Mouse (Mus musculus) limb, embryonic 14.5 days (tissue): ENCODE data around the gene Birc6. TPM values are rescaled to one million over a fixed set of nuclear protein-coding genes. Genes with fewer than 3 reads are reported as not detected.

ENCODE experiments used
- ATAC-seq: fragments of 200-750 bp; cut with Nextera tagmentation; 2 replicates; pipeline ENCODE4 v1.8.0; 2017; ENCODE audit warnings: low read depth, moderate number of reproducible peaks, moderate TSS enrichment; ENCODE audit not compliant: low FRiP score
- DNase-seq: peaks from one replicate; pipeline ENCODE4 v3.0.0-alpha.2; 2015; ENCODE audit warnings: low spot score
- H3K27ac ChIP-seq: fragments of 300-500 bp; sonication (generic); replicated peaks from 2 replicates; pipeline ENCODE4 v1.5.1; 2014; ENCODE audit warnings: low read depth, mild to moderate bottlenecking, low read length, moderate library complexity, mixed read lengths
- H3K27me3 ChIP-seq: fragments of 300-500 bp; sonication (generic); 2 replicates; pipeline ENCODE4 v1.6.1; 2014; ENCODE audit warnings: low read length, mixed read lengths; ENCODE audit not compliant: control insufficient read depth, insufficient read depth
- H3K36me3 ChIP-seq: fragments of 300-500 bp; sonication (generic); 2 replicates; pipeline ENCODE4 v1.6.1; 2014; ENCODE audit warnings: mild to moderate bottlenecking, low read length, moderate library complexity, mixed read lengths; ENCODE audit not compliant: control insufficient read depth, insufficient read depth
- H3K4me1 ChIP-seq: fragments of 300-500 bp; sonication (generic); 2 replicates; pipeline ENCODE4 v1.6.1; 2014; ENCODE audit warnings: antibody characterized with exemption, low read length, mixed read lengths; ENCODE audit not compliant: control insufficient read depth, insufficient read depth
- H3K4me2 ChIP-seq: fragments of 300-500 bp; sonication (generic); replicated peaks from 2 replicates; pipeline ENCODE4 v1.6.1; 2014; ENCODE audit warnings: low read depth, mild to moderate bottlenecking, low read length, moderate library complexity; ENCODE audit not compliant: severe bottlenecking
- H3K4me3 ChIP-seq: fragments of 300-500 bp; sonication (generic); replicated peaks from 2 replicates; pipeline ENCODE4 v1.5.1; 2014; ENCODE audit warnings: low read length
- H3K9ac ChIP-seq: fragments of 300-500 bp; sonication (generic); 2 replicates; pipeline ENCODE4 v1.6.1; 2014; ENCODE audit warnings: mild to moderate bottlenecking, low read depth, low read length, moderate library complexity; ENCODE audit not compliant: severe bottlenecking
- H3K9me3 ChIP-seq: fragments of 300-500 bp; sonication (generic); 2 replicates; pipeline ENCODE4 v1.6.1; 2016; ENCODE audit warnings: low read length; ENCODE audit not compliant: control insufficient read depth
- POLR2A ChIP-seq: fragments of 200-500 bp; IDR thresholded peaks from 2 replicates; pipeline ENCODE4 v1.8.0; 2012; ENCODE audit warnings: inconsistent platforms, mild to moderate bottlenecking, moderate library complexity, borderline replicate concordance; ENCODE audit not compliant: insufficient read depth, insufficient read length; ENCODE audit errors: extremely low read depth
- WGBS: fragments of 180-500 bp; shearing (Covaris S2); extraction: QIAGEN DNeasy Blood & Tissue Kit; methylation state at CpG from one replicate; pipeline ENCODE4 v1.1.7; 2014; 5-methylcytosine and 5-hydroxymethylcytosine counted together
- polyA plus RNA-seq, 2 experiments: library from polyadenylated mRNA; depleted of rRNA in 1 of 2; stranded (reverse) in 1 of 2; unstranded in 1 of 2; fragments of >200 nt; fragmentation: Nextera tagmentation in 1 of 2; extraction: Ambion mirVana in 1 of 2; gene quantifications; 2 replicates each; pipeline versions ENCODE4 v1.2.1 to v1.2.3; 2012 to 2014

Gene Birc6
- polyA plus RNA-seq, 2 experiments: 87.3 to 96.5 TPM

DNA sequence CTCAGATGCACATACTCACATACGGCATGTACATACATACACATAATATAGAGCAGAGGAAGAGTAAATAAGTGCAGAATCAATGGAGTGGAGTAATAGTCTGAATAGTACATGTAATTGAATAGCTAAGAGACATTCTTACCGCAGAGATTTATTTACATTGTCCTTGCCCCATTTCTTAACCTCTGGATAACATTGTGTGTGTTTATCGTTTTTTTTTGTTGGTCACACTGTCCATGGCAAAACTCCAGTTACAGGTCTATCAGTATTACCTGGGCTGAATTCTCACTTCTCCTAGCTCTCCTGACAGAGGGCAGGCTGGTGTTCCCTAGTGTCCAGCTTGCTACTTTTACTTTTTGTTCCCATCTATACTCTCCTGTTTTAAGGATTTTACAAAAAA lies 58.7 kb downstream of the Birc6 start:
- WGBS: 97% methylated on average over 3 of the region's 3 CpGs
- H3K27me3 ChIP-seq: no peaks in the 10 kb centered on the region
- H3K36me3 ChIP-seq: peaks cover 33% of the 10 kb centered on the region
- no peak for DNase-seq
- H3K4me3 ChIP-seq: no peak overlapping the region
- no peak overlapping the region for H3K27ac ChIP-seq
- no peak for ATAC-seq
- no peak for TF ChIP-seq POLR2A
- H3K4me1 ChIP-seq: no peaks in the 10 kb centered on the region
- no peak overlapping the region for H3K4me2 ChIP-seq
- H3K9me3 ChIP-seq: no peaks in the 10 kb centered on the region
- no peak overlapping the region for H3K9ac ChIP-seq

DNA sequence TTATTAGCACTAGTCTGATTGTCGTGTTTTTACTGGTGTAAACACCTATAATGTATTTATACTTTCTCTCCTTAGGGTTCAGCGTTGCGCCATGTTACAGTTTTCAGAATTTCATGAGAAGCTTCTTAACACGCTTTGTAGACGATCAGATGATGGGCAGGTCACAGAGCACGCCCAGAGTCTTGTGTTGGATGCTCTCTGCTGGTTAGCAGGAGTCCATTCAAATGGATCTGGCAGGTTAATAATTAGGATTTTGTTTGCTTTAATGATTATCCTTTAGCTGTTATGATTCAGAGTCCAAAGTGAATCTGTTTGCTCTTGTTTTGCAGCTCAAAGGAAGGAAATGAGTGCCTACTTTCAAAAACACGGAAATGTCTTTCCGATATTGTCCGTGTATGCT lies 70.8 kb downstream of the Birc6 start:
- H3K36me3 ChIP-seq: peaks cover 74% of the 10 kb centered on the region
- H3K9me3 ChIP-seq: no peaks in the 10 kb centered on the region
- H3K9ac ChIP-seq: no peak overlapping the region
- H3K4me1 ChIP-seq: no peaks in the 10 kb centered on the region
- no peaks in the 10 kb centered on the region for H3K27me3 ChIP-seq
- no peak overlapping the region for H3K4me3 ChIP-seq
- no peak for DNase-seq
- ATAC-seq: no peak
- H3K4me2 ChIP-seq: no peak overlapping the region
- H3K27ac ChIP-seq: no peak overlapping the region
- 93% methylated on average over 9 of the region's 9 CpGs for WGBS
- TF ChIP-seq POLR2A: no peak

DNA sequence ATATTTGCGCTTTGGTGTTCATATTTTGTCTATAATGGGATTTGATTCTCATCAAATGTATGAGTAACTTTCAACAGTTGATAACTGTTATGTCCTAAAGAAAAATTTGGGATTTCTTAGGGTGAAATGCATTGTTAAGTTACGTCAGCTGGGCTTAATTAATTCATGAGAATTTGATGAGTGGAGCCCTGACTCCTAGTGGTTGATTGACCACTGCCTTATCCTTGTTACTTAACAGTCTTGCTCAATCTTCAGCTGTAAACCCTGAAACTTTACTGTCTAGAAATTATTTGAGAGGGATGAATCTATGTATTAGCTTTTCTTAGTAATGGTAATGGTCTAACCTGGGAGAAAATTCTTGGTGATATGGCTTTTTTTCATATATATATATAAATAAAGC lies 71.3 kb downstream of the Birc6 start:
- Histone ChIP-seq H3K9me3 (no peaks in the 10 kb centered on the region), H3K27ac (no peak overlapping the region), H3K4me2 (no peak overlapping the region), H3K4me1 (no peaks in the 10 kb centered on the region), H3K36me3 (peaks cover 74% of the 10 kb centered on the region), H3K9ac (no peak overlapping the region), H3K4me3 (no peak overlapping the region), H3K27me3 (no peaks in the 10 kb centered on the region)
- DNase-seq (no peak), ATAC-seq (no peak)
- 94% methylated on average over 2 of the region's 2 CpGs for WGBS
- TF ChIP-seq POLR2A: no peak

DNA sequence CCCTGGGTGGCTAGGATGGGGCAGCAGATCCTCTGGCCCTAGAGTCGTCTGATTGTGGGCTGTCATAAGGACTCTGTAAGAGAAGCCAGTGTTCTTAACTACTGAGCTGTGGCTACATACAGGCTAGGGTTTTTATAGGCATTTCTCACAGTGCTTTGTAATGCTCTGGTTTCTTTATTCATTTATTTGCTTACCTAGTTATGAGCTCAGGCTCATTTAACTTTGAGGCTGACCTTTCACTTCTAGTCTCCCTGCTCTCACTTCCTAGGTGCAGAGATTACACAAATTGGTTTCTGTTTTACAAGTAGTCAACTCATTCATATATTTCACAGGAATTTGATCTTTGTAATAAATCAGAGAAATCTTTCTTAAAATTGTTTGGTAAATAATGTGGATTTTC lies 73.1 kb downstream of the Birc6 start:
- Histone ChIP-seq H3K4me3 (no peak overlapping the region), H3K27me3 (no peaks in the 10 kb centered on the region), H3K4me2 (no peak overlapping the region), H3K36me3 (peaks cover 74% of the 10 kb centered on the region), H3K9ac (no peak overlapping the region), H3K9me3 (no peaks in the 10 kb centered on the region), H3K27ac (no peak overlapping the region), H3K4me1 (no peaks in the 10 kb centered on the region)
- no peak for DNase-seq
- TF ChIP-seq POLR2A: no peak
- 58% methylated on average over 1 of the region's 1 CpGs for WGBS
- ATAC-seq: no peak

DNA sequence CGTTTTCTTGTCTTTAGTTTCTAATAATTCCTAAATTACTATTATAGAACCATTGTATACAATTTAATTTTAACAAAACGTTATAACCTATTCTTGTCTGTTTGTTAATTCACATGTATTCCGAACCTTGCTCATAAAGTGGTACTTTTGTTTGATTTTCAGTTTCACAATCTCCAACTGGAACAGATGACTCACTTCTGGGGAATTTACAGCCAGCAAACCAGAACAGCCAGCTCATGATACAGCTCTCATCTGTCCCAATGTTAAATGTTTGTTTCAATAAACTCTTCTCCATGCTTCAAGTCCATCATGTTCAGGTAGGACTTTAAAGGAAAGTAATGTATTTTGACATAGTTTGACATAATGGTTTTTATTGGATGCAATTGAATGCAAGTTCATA lies 102.7 kb downstream of the Birc6 start:
- Histone ChIP-seq H3K27me3 (no peaks in the 10 kb centered on the region), H3K36me3 (peaks cover 79% of the 10 kb centered on the region), H3K9me3 (no peaks in the 10 kb centered on the region), H3K4me3 (no peak overlapping the region), H3K27ac (no peak overlapping the region), H3K4me2 (no peak overlapping the region), H3K4me1 (no peaks in the 10 kb centered on the region), H3K9ac (no peak overlapping the region)
- DNase-seq (no peak), ATAC-seq (no peak)
- WGBS: 79% methylated on average over 3 of the region's 3 CpGs
- TF ChIP-seq POLR2A: no peak

DNA sequence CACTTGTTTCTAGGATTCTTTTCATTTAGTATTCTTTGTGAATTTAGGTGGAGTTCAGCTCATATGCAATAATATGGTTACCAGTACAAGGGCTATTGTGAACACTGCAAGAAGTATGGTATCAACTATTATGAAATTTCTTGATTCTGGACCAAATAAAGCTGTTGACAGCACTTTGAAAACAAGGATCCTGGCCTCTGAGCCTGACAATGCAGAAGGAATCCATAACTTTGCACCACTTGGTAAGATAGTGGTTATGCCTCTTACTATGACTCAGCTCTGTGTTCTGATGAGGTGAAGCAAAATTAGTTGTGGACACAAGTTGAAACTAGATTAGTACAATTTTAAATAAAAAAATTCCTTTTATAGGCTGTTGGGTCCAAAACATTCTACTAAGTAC lies 114.3 kb downstream of the Birc6 start:
- Histone ChIP-seq H3K27ac (no peak overlapping the region), H3K36me3 (peaks cover 78% of the 10 kb centered on the region), H3K4me3 (no peak overlapping the region), H3K27me3 (no peaks in the 10 kb centered on the region), H3K9ac (no peak overlapping the region), H3K4me2 (no peak overlapping the region), H3K9me3 (no peaks in the 10 kb centered on the region), H3K4me1 (no peaks in the 10 kb centered on the region)
- ATAC-seq (no peak), DNase-seq (no peak)
- no peak for TF ChIP-seq POLR2A
